Comparison of ENCODE assay signal across 8 mouse cellular contexts in genomic region chr7:96796033-96796741, GRCm38 (mm10).
DNase-seq lines count a peak whose midpoint lies in the region; ATAC-seq and TF ChIP-seq lines count a peak whose summit lies in the region.

No protein-coding gene starts in this region.

- TF ChIP-seq CTCF in thymus, adult 2 months (IDR thresholded peaks at IDR 0.05; ENCODE audit: borderline replicate concordance, control insufficient read depth, extremely low read depth, insufficient read depth, low read length, poor library complexity): no peak

- DNase-seq in brain, embryonic 18.5 days (ENCODE audit: low read depth, low spot score): peak; percentile 80
- peak; percentile 96 for DNase-seq in embryonic facial prominence, embryonic 14.5 days (ENCODE audit: low spot score)
- DNase-seq in heart, adult 9 months (ENCODE audit: low spot score in 2 of 2): peak; percentile 46 to 50
- DNase-seq in limb, embryonic 11.5 days (ENCODE audit: low spot score): peak; percentile 59
- DNase-seq in neural tube, embryonic 10.5 days (ENCODE audit: extremely low spot score, low spot score): peak; percentile 44
- no peak for DNase-seq in thymus, adult 2 months
- DNase-seq in spleen, postnatal 14 days (ENCODE audit: low spot score in 2 of 2): no peak

- no peaks in the 10 kb centered on the region for H3K27me3 ChIP-seq in embryonic facial prominence, embryonic 14.5 days (replicated peaks; ENCODE audit: control insufficient read depth, insufficient read depth, low read length)
- no peaks in the 10 kb centered on the region for H3K27me3 ChIP-seq in kidney, embryonic 14.5 days (ENCODE audit: control insufficient read depth, insufficient read depth, low read length)
- H3K27me3 ChIP-seq in limb, embryonic 11.5 days (ENCODE audit: control insufficient read depth, insufficient read depth, low read length): no peaks in the 10 kb centered on the region
- no peaks in the 10 kb centered on the region for H3K27me3 ChIP-seq in thymus, adult 2 months (ENCODE audit: control insufficient read depth, insufficient read depth, low read length)

- no peaks in the 10 kb centered on the region for H3K9me3 ChIP-seq in embryonic facial prominence, embryonic 14.5 days (ENCODE audit: control insufficient read depth, low read length)
- H3K9me3 ChIP-seq in kidney, embryonic 14.5 days (ENCODE audit: control insufficient read depth, low read length): no peaks in the 10 kb centered on the region
- no peaks in the 10 kb centered on the region for H3K9me3 ChIP-seq in limb, embryonic 11.5 days (ENCODE audit: control insufficient read depth, low read length)

- peaks cover 44% of the 10 kb centered on the region for H3K4me1 ChIP-seq in embryonic facial prominence, embryonic 14.5 days (ENCODE audit: control insufficient read depth, insufficient read depth, low read length)
- H3K4me1 ChIP-seq in kidney, embryonic 14.5 days (ENCODE audit: control insufficient read depth, insufficient read depth, low read length): peaks cover 27% of the 10 kb centered on the region
- H3K4me1 ChIP-seq in limb, embryonic 11.5 days (ENCODE audit: control insufficient read depth, insufficient read depth, low read length): peaks cover 53% of the 10 kb centered on the region
- no peaks in the 10 kb centered on the region for H3K4me1 ChIP-seq in thymus, adult 2 months (replicated peaks; ENCODE audit: control insufficient read depth, insufficient read depth, low read length)

- TF ChIP-seq POLR2A in thymus, adult 2 months (IDR thresholded peaks at IDR 0.05; ENCODE audit: control insufficient read depth, extremely low read depth, insufficient read depth, low read length, poor library complexity): no peak

- ATAC-seq in embryonic facial prominence, embryonic 14.5 days (ENCODE audit: low read depth): peak; percentile 89
- ATAC-seq in kidney, embryonic 14.5 days (ENCODE audit: low FRiP score, low TSS enrichment): peak; percentile 79
- ATAC-seq in limb, embryonic 11.5 days (ENCODE audit: insufficient number of reproducible peaks, low FRiP score, low TSS enrichment, low read depth): peak; percentile 23; the same call in 1 of the 2 replicates

- peak overlapping the region; percentile 87 for H3K27ac ChIP-seq in embryonic facial prominence, embryonic 14.5 days (replicated peaks; ENCODE audit: low read depth, low read length)
- H3K27ac ChIP-seq in kidney, embryonic 14.5 days (ENCODE audit: low read depth, low read length): peak overlapping the region; percentile 85
- peak overlapping the region; percentile 74 for H3K27ac ChIP-seq in limb, embryonic 11.5 days (replicated peaks; ENCODE audit: low read depth, low read length)
- no peak overlapping the region for H3K27ac ChIP-seq in thymus, adult 2 months (ENCODE audit: control insufficient read depth, insufficient read depth, low read length)

- 22% methylated on average over 9 of the region's 9 CpGs for WGBS in embryonic facial prominence, embryonic 14.5 days
- 44% methylated on average over 9 of the region's 9 CpGs for WGBS in kidney, embryonic 14.5 days
- WGBS in limb, embryonic 11.5 days: 60% methylated on average over 9 of the region's 9 CpGs
- WGBS in thymus, adult 2 months: 81% methylated on average over 9 of the region's 9 CpGs

- peak overlapping the region; percentile 13; the same call in 1 of the 2 replicates for H3K4me2 ChIP-seq in embryonic facial prominence, embryonic 14.5 days (ENCODE audit: low read depth, low read length)
- H3K4me2 ChIP-seq in kidney, embryonic 14.5 days (replicated peaks; ENCODE audit: low read depth, low read length): no peak overlapping the region
- H3K4me2 ChIP-seq in limb, embryonic 11.5 days (ENCODE audit: low read depth, severe bottlenecking): no peak overlapping the region

- no peaks in the 10 kb centered on the region for H3K36me3 ChIP-seq in embryonic facial prominence, embryonic 14.5 days (ENCODE audit: control insufficient read depth, insufficient read depth, low read length)
- H3K36me3 ChIP-seq in kidney, embryonic 14.5 days (ENCODE audit: control insufficient read depth, insufficient read depth, low read length): no peaks in the 10 kb centered on the region; the same call in 1 of the 2 replicates
- H3K36me3 ChIP-seq in limb, embryonic 11.5 days (ENCODE audit: control insufficient read depth, insufficient read depth, low read length): no peaks in the 10 kb centered on the region
- no peaks in the 10 kb centered on the region for H3K36me3 ChIP-seq in thymus, adult 2 months (ENCODE audit: control insufficient read depth, insufficient read depth, low read length)

- peak overlapping the region; percentile 42; the same call in 1 of the 2 replicates for H3K9ac ChIP-seq in embryonic facial prominence, embryonic 14.5 days (ENCODE audit: low read depth, low read length)
- no peak overlapping the region for H3K9ac ChIP-seq in kidney, embryonic 14.5 days (ENCODE audit: low read depth, low read length)
- no peak overlapping the region for H3K9ac ChIP-seq in limb, embryonic 11.5 days (ENCODE audit: low read length)

- no peak overlapping the region for H3K4me3 ChIP-seq in embryonic facial prominence, embryonic 14.5 days (ENCODE audit: low read depth, low read length)
- no peak overlapping the region for H3K4me3 ChIP-seq in kidney, embryonic 14.5 days (ENCODE audit: low read length)
- H3K4me3 ChIP-seq in limb, embryonic 11.5 days (ENCODE audit: low read depth, low read length): no peak overlapping the region
- H3K4me3 ChIP-seq in thymus, adult 2 months (ENCODE audit: control insufficient read depth, insufficient read depth, low read length): no peak overlapping the region

Comparison
In these comparisons a context has a peak if more than half of its experiments do, and no peak if none do; other contexts are left out.
1. DNase-seq: peak in brain, embryonic 18.5 days (single experiment), embryonic facial prominence, embryonic 14.5 days (single experiment), heart, adult 9 months (2 of 2), limb, embryonic 11.5 days (single experiment) and neural tube, embryonic 10.5 days (single experiment); none in thymus, adult 2 months (single experiment) and spleen, postnatal 14 days (0 of 2).
2. ATAC-seq: peak in every context shown above with its lines; median percentile 89 in embryonic facial prominence, embryonic 14.5 days; 79 in kidney, embryonic 14.5 days; 23 in limb, embryonic 11.5 days.